Comparison of ENCODE assay signal across 8 mouse cellular contexts in the genomic region with DNA sequence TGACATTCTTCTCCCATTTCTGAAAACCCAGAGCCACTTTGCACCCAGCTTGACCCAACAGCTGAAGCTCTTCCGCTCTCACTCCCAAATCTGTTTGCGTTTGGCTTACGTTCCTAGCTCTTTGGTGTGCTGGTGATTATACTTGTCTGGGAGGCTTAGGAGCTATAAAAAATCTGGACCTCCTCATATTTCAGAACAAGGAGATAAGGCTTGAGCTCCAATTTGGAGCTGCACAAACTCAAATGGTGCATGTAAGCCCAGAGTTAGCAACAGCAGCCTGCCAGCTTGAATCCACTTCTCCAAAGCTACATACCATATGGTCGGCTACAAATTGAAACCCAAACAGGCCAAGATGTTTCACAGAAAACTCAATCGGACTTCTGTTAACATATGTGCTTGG.
DNase-seq lines count a peak whose midpoint lies in the region; ATAC-seq and TF ChIP-seq lines count a peak whose summit lies in the region.

No protein-coding gene starts in this region.

- intact Hi-C loops in gastrocnemius, postnatal 36 days (cut with DNase I) = no loop called here

- no peaks in the 10 kb centered on the region for H3K9me3 ChIP-seq in intestine, embryonic 14.5 days (ENCODE audit: control insufficient read depth, low read length)
- H3K9me3 ChIP-seq in intestine, postnatal 0 days (ENCODE audit: control insufficient read depth) = no peaks in the 10 kb centered on the region

- ATAC-seq in intestine, embryonic 14.5 days (replicated peaks; ENCODE audit: low FRiP score, low TSS enrichment, low read depth) = no peak
- ATAC-seq in intestine, postnatal 0 days = no peak

- no peak overlapping the region for H3K4me3 ChIP-seq in intestine, embryonic 14.5 days (ENCODE audit: low read depth, low read length)
- H3K4me3 ChIP-seq in intestine, postnatal 0 days (ENCODE audit: low read depth, low read length) = no peak overlapping the region
- no peak overlapping the region for H3K4me3 ChIP-seq in layer of hippocampus, adult 2 months

- 0 out of 2 replicates have a peak overlapping the region, but pooled peaks have one; percentile 29 for H3K27ac ChIP-seq in intestine, embryonic 14.5 days (ENCODE audit: low read depth)
- H3K27ac ChIP-seq in intestine, postnatal 0 days (ENCODE audit: low read depth, low read length) = no peak overlapping the region
- no peak overlapping the region for H3K27ac ChIP-seq in layer of hippocampus, adult 2 months

- DNase-seq in intestine, embryonic 14.5 days (ENCODE audit: low spot score) = no peak
- peak; percentile 54 for DNase-seq in heart, adult 8-10 months (ENCODE audit: low spot score)
- peak; percentile 37 to 54 for DNase-seq in layer of hippocampus, adult 2 months (ENCODE audit: low spot score in 2 of 2)
- DNase-seq in right cerebral cortex, postnatal 10 days (ENCODE audit: low spot score in 2 of 2) = peak; percentile 37 to 70
- no peak for DNase-seq in T-cell, adult 2 months (ENCODE audit: low spot score)
- DNase-seq in gastrocnemius, postnatal 36 days = no peak
- no peak for DNase-seq in thymus, postnatal 4 days

- 29% methylated on average over 5 of the region's 5 CpGs for WGBS in intestine, embryonic 14.5 days
- WGBS in intestine, postnatal 0 days = 47% methylated on average over 5 of the region's 5 CpGs

- TF ChIP-seq CTCF in intestine, postnatal 0 days (IDR thresholded peaks at IDR 0.05; ENCODE audit: low read depth) = no peak
- TF ChIP-seq CTCF in layer of hippocampus, adult 2 months (conservative IDR thresholded peaks at IDR 0.05) = no peak

- H3K9ac ChIP-seq in intestine, embryonic 14.5 days (ENCODE audit: low read length) = no peak overlapping the region
- H3K9ac ChIP-seq in intestine, postnatal 0 days (ENCODE audit: low read depth, low read length) = no peak overlapping the region

- H3K27me3 ChIP-seq in intestine, embryonic 14.5 days (replicated peaks; ENCODE audit: control insufficient read depth, insufficient read depth, low read length) = no peaks in the 10 kb centered on the region
- H3K27me3 ChIP-seq in intestine, postnatal 0 days (replicated peaks; ENCODE audit: control insufficient read depth, insufficient read depth, low read length) = no peaks in the 10 kb centered on the region

- no peak overlapping the region for H3K4me2 ChIP-seq in intestine, embryonic 14.5 days (ENCODE audit: low read length)
- no peak overlapping the region for H3K4me2 ChIP-seq in intestine, postnatal 0 days (replicated peaks; ENCODE audit: low read depth)

- no peaks in the 10 kb centered on the region for H3K36me3 ChIP-seq in intestine, embryonic 14.5 days (ENCODE audit: control insufficient read depth, insufficient read depth, low read length)
- H3K36me3 ChIP-seq in intestine, postnatal 0 days (ENCODE audit: control insufficient read depth, insufficient read depth) = no peaks in the 10 kb centered on the region

- 0 out of 2 replicates have a peak, but pooled peaks cover 7% of the 10 kb centered on the region for H3K4me1 ChIP-seq in intestine, embryonic 14.5 days (replicated peaks; ENCODE audit: control insufficient read depth, insufficient read depth, low read length)
- no peaks in the 10 kb centered on the region for H3K4me1 ChIP-seq in intestine, postnatal 0 days (replicated peaks; ENCODE audit: control insufficient read depth, insufficient read depth, low read length)

Comparison
In these comparisons a context has a peak if more than half of its experiments do, and no peak if none do; other contexts are left out.
1. DNase-seq: peak in heart, adult 8-10 months (single experiment), layer of hippocampus, adult 2 months (2 of 2) and right cerebral cortex, postnatal 10 days (2 of 2); none in intestine, embryonic 14.5 days (single experiment), T-cell, adult 2 months (single experiment), gastrocnemius, postnatal 36 days (0 of 2) and thymus, postnatal 4 days (single experiment).